Mouse (Mus musculus) spleen, adult 2 months (tissue): ENCODE data around the gene Ccdc63. TPM values are rescaled to one million over a fixed set of nuclear protein-coding genes. Genes with fewer than 3 reads are reported as not detected.

ENCODE experiments used
- DNase-seq, 2 experiments: peaks; one replicate each; pipeline versions ENCODE4 v3.0.0 to v3.0.0-alpha.2; 2012 to 2021; ENCODE audit warnings: low spot score in 2 of 2, low read depth in 1 of 2
- H3K27ac ChIP-seq: fragments of 200-500 bp; 2 replicates; pipeline ENCODE4 v1.5.1; 2012; ENCODE audit warnings: low read length, inconsistent platforms; ENCODE audit not compliant: insufficient read depth
- H3K27me3 ChIP-seq: fragments of 200-500 bp; 2 replicates; pipeline ENCODE4 v1.6.1; 2012; ENCODE audit warnings: mild to moderate bottlenecking, moderate library complexity, low read length, inconsistent platforms; ENCODE audit not compliant: control insufficient read depth, insufficient read depth
- H3K36me3 ChIP-seq: fragments of 200-500 bp; 2 replicates; pipeline ENCODE4 v1.6.1; 2012; ENCODE audit warnings: mild to moderate bottlenecking, low read length, inconsistent platforms; ENCODE audit not compliant: control insufficient read depth, insufficient read depth
- H3K4me1 ChIP-seq: fragments of 200-500 bp; 2 replicates; pipeline ENCODE4 v1.6.1; 2011; ENCODE audit warnings: inconsistent platforms; ENCODE audit not compliant: control insufficient read depth, insufficient read depth, insufficient read length
- H3K4me3 ChIP-seq: fragments of 200-500 bp; 2 replicates; pipeline ENCODE4 v1.5.1; 2011; ENCODE audit warnings: mild to moderate bottlenecking, inconsistent platforms; ENCODE audit not compliant: insufficient read depth, insufficient read length; ENCODE audit errors: extremely low read depth
- CTCF ChIP-seq: fragments of 200-500 bp; IDR thresholded peaks from 2 replicates; pipeline ENCODE4 v1.5.1; 2011; ENCODE audit warnings: mild to moderate bottlenecking, inconsistent platforms; ENCODE audit not compliant: insufficient read depth, insufficient read length, insufficient replicate concordance; ENCODE audit errors: extremely low read depth
- POLR2A ChIP-seq: fragments of 200-500 bp; IDR thresholded peaks from 2 replicates; pipeline ENCODE4 v1.6.1; 2011; ENCODE audit warnings: low read depth, low read length, inconsistent platforms
- WGBS: fragments of 180-500 bp; shearing (Covaris S2); methylation state at CpG from one replicate; pipeline ENCODE4 v1.1.7; 2018; 5-methylcytosine and 5-hydroxymethylcytosine counted together
- polyA plus RNA-seq: library from polyadenylated mRNA; depleted of rRNA; stranded (reverse); fragments of >200 nt; gene quantifications from 2 replicates; pipeline ENCODE4 v1.2.3, GENCODE M21; 2012

Gene Ccdc63
- polyA plus RNA-seq, 1 experiment: 0.16 TPM

DNA sequence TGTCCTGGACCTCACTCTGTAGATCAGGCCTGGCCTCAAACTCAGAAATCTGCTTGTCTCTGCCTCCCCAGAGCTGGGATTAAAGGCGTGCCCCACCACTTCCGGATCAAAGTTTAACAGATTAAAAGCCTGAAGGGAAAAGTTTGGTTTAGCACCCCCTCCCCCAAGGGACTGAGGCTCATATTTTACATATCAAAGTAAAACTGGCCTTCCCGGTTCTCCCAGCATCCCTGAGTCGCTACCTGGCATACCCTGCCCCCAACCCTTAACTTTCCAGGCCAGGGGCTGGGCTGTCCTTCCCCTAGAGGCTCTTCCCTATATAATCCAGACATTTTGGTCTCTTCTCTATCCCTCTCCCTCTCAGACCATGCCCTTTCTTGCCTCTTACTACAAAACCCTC is 8.6 kb upstream of the Ccdc63 start:
- Histone ChIP-seq H3K4me3 (no peak overlapping the region), H3K27ac (no peak overlapping the region), H3K4me1 (peaks cover 4% of the 10 kb centered on the region; the same call in 1 of the 2 replicates), H3K36me3 (no peaks in the 10 kb centered on the region), H3K27me3 (no peaks in the 10 kb centered on the region)
- no peak for DNase-seq
- TF ChIP-seq POLR2A (no peak), CTCF (no peak)
- 81% methylated on average over 4 of the region's 4 CpGs for WGBS

DNA sequence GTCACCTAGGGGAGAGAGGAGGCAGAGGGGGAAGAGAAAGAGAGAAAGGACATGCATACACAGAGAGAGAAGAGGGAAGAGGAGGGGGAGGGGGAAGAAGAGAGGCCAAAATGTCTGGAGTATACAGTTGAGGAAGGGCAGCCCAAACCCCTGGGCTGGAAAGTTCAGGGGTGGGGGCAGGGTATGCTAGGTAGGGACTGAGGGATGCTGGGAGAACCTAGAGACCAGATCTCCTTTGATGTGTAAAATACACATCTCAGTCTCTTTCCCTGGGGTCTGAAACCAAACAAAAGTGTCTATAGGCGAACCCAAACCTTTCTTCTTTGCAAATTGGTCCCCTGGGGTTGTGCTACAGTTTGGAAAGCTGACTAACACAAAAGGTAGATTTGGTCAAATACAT is 7.5 kb upstream of the Ccdc63 start:
- Histone ChIP-seq H3K4me1 (peaks cover 6% of the 10 kb centered on the region; the same call in 1 of the 2 replicates), H3K36me3 (no peaks in the 10 kb centered on the region), H3K4me3 (no peak overlapping the region), H3K27me3 (no peaks in the 10 kb centered on the region), H3K27ac (no peak overlapping the region; the same call in 1 of the 2 replicates)
- WGBS: 57% methylated on average over 1 of the region's 1 CpGs
- DNase-seq: no peak
- no peak for TF ChIP-seq CTCF
- TF ChIP-seq POLR2A: no peak

DNA sequence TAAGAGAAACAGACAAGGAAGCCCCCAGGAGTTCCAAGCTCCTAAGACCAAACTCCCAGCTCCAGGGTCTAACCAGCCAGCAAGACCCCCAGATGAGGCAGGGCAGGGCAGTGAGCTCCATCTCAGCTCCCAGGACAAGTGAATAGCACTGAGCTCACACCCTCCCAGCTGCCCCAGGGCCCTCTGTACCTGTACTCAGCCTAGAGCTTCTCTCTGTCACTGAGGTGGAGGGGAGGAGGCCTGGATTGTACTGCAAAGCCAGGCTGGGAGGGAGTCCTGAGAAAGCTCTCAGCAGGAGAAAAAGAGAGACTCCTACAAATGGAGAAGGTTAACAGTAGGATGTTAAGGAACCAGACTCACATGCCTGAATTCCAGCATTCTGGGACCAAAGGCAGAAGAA is 6.0 kb upstream of the Ccdc63 start:
- H3K27me3 ChIP-seq: no peaks in the 10 kb centered on the region
- H3K4me3 ChIP-seq: no peak overlapping the region
- no peak for DNase-seq
- TF ChIP-seq POLR2A (no peak), CTCF (no peak)
- no peaks in the 10 kb centered on the region for H3K36me3 ChIP-seq
- peaks cover 6% of the 10 kb centered on the region; the same call in 1 of the 2 replicates for H3K4me1 ChIP-seq
- H3K27ac ChIP-seq: peak overlapping the region; percentile 53

DNA sequence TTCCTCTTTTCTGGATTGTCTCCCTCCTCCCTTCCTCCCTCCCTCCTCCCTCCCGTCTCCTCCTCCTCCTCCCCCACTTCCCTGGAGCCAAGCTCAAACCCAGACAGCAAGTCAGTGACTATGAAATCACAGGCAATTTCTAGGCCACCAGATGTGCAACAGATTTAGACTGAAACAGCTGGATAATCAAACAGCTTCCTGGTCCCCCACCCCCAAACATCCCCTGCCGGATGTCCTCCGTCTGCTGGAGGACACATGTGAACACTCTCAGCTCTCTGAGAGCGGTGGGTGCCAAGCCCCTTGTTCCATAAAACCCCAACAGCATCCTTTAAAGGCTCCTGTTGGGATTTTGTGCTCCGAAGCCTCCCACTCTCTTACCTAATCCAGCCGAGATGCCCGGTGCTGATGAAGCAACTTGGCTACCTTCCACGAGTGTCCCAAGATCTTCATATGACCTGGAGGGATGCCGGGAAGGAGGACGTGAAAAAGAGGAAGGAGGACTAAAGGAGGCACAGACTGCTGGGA is 5.5 kb upstream of the Ccdc63 start:
- 13% methylated on average over 10 of the region's 10 CpGs for WGBS

DNA sequence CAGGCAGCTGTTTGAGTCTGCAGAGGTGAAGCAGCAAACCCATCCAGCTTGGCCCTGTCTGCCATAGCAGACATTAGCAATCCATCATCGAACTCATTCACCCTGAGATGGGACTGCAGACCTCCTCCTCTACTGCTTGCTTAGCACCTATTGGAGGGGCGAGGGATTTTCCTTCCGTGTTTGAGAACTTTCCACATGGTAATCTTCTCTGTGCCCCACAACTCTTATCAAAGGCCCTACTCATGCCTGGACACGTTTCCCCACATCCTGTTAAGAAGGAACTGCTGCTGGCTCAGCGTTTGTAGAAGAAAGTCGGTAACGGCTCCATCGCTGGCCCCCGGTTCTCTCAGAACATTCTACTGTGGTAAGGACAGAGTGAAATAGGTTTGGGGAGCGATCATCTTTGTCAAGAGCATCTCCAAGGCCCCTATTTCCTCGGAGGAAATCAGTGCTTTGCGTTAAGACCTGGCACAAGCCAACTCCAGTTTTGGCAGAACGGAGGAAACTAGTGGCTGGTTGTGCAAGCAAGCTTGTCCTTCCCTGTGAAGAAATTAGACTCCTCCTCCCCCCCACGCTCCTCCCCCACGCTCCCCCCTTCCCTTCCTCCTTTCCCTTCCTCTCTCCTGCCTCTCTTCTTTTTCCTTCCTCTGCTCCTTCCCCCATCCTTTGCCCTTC is 4.9 kb upstream of the Ccdc63 start:
- DNase-seq: peak; percentile 67 to 75
- Histone ChIP-seq H3K4me3 (peak overlapping the region; percentile 53), H3K27ac (peak overlapping the region; percentile 82), H3K27me3 (no peaks in the 10 kb centered on the region), H3K4me1 (peaks cover 6% of the 10 kb centered on the region; the same call in 1 of the 2 replicates), H3K36me3 (no peaks in the 10 kb centered on the region)
- no peak; the same call in 1 of the 2 replicates for TF ChIP-seq POLR2A
- TF ChIP-seq CTCF: no peak
- under 1% methylated on average over 15 of the region's 15 CpGs for WGBS

More for the DNA sequence above, 5.5 kb upstream of the Ccdc63 start:
- no peak overlapping the region; the same call in 1 of the 2 replicates for H3K4me3 ChIP-seq
- H3K4me1 ChIP-seq: peaks cover 6% of the 10 kb centered on the region; the same call in 1 of the 2 replicates
- DNase-seq: no peak
- H3K27me3 ChIP-seq: no peaks in the 10 kb centered on the region
- H3K36me3 ChIP-seq: no peaks in the 10 kb centered on the region
- no peak for TF ChIP-seq POLR2A
- TF ChIP-seq CTCF: no peak
- peak overlapping the region; percentile 53 for H3K27ac ChIP-seq

- Histone ChIP-seq H3K4me1 (peaks cover 6% of the 10 kb centered on the region; the same call in 1 of the 2 replicates), H3K27me3 (no peaks in the 10 kb centered on the region), H3K36me3 (no peaks in the 10 kb centered on the region), H3K27ac (peak overlapping the region; percentile 34), H3K4me3 (no peak overlapping the region)
- no peak for TF ChIP-seq POLR2A
- TF ChIP-seq CTCF: no peak
- DNase-seq: no peak
- WGBS: 70% methylated on average over 4 of the region's 4 CpGs
These were observed 4.2 kb upstream of the Ccdc63 start for GRCm38 (mm10) chr5:122144825-122145224.

- Histone ChIP-seq H3K36me3 (no peaks in the 10 kb centered on the region), H3K4me3 (no peak overlapping the region), H3K4me1 (peaks cover 6% of the 10 kb centered on the region; the same call in 1 of the 2 replicates), H3K27ac (peak overlapping the region; percentile 16; the same call in 1 of the 2 replicates), H3K27me3 (no peaks in the 10 kb centered on the region)
- no peak for DNase-seq
- TF ChIP-seq CTCF: no peak
- no peak for TF ChIP-seq POLR2A
- WGBS: 81% methylated on average over 15 of the region's 15 CpGs
These were observed 2.9 kb upstream of the Ccdc63 start for GRCm38 (mm10) chr5:122143543-122143942.
